Mouse (Mus musculus) inflammation-experienced regulatory T-cells, adult 6 months (primary cell): ENCODE measurements at regions not wholly inside any gene's neighbourhood (a gene's known extent, or its start where the extent isn't known, plus 50 kb on each side); places are given as distances from the start of the nearest gene placed in this dataset.

ENCODE experiments used
- ATAC-seq: one replicate; pipeline ENCODE4 v1.8.0; 2017

DNA sequence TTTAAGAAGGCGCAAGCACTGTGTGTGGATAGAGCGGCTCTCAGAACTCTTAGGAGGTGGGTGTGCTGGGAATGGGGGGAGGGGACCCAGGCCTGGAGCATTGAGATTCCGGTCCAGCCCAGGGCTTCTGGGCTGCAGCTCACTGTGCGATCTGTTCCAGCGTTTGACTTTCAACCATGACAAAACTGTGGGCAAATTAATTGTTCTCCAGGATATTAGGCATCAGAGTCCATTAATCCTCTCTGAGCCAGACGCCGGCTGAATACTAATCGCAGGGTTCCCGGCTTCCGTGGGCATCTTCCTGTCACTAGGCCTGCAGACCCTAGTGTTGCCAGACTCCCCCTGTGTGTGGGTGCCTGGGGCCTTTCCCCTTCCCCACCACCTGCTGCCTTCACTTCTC is 73.3 kb upstream of the Gm26897 start:
- no peak for ATAC-seq

DNA sequence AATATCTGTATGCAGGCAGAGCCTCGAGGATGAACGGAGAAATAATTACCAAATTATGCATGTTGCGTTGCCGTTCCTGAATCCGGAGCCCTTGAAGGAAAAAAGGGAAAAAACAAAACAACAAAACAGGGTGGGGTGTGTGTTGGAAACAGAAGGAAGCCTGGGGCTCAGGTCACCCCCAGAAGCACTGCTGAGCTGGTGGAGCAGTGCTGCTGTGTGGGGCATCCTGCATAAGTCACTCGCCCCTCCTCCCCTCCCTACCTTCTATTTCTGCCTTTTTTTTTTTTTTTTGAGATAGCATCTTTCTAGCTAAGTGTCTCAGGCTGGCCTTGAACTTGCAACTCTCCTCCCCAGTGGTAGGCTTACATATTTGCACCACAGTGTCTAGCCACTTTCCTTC is 72.8 kb upstream of the Gm26897 start:
- ATAC-seq, result no peak

DNA sequence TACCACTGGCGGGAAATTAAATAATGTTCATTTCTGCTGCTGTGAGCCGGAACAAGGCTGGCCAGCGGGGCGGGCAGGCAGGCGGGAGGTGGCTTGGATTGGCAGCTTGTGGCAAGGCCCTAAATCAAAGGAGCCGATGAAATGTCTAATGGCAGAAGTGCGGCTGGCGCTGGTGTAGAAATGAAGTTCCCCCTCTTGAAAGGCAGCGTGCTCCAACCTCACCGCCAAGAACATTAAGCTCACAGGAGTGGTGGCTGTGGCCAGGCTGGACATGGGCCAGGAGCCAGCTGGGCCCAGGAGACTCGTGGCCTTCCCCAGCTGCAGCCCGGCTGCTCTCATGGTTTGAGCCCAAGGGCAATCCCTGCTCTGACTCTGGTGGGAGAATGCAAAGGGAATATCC is 71.8 kb upstream of the Gm26897 start:
- no peak for ATAC-seq

DNA sequence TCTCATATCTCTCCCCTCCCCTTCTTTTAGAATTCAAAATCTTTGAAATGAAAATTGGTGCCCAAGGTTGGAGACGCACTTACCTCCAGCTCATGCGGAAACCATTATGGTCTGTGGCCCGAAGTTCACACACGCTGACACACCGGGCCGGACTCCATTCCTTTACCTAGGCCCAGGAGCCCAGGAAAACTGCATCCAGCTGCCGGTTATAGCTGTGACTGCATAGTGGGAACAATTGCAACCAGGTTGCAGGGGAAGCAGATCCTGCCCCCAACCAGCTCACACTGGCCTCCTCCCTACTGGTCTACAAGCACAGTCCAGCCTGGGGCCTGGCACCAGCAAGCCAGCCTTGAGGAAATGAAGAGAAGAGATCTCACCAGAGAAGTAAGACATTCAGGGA is 69.9 kb upstream of the Gm26897 start:
- ATAC-seq, result no peak

DNA sequence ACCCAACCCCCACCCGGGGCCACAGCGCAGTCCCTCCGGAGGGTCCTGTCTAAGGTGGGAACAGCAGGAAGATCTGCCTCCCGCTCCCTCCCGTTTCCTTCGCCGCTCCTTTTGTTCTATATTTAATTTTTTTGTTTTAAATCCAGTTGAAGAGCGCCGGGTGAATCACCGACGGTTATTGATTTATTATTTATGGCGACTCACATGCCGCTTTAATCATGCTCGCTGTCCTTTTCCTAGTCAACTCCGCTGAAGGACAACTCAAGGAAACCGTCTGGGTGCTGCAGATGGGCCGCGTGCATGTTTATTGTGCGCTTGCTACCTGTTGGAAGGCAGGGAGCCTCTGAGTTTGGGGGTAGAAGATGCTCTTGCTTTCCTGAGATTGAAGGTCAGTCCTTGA is 68.3 kb upstream of the Gm26897 start:
- no peak for ATAC-seq

DNA sequence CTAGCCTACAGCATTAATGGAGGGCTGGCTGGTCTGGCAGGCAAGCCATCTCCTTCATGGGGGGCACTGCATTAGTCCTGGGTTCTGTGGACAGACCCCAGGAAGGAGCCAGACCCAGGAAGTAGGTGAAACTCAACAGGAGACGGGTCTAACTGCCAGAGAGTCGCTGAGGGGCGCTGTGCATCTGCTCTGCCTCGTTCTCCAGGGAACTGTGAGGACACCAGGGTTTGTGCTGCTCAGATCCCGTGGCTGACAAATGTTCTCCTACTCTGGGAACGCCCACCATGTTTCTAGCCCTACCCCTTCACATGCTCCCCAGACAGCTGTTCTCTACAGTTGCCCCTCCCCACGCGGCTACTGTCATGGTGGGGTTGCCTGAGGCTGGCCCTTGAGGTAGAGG is 67.7 kb upstream of the Gm26897 start:
- no peak for ATAC-seq

DNA sequence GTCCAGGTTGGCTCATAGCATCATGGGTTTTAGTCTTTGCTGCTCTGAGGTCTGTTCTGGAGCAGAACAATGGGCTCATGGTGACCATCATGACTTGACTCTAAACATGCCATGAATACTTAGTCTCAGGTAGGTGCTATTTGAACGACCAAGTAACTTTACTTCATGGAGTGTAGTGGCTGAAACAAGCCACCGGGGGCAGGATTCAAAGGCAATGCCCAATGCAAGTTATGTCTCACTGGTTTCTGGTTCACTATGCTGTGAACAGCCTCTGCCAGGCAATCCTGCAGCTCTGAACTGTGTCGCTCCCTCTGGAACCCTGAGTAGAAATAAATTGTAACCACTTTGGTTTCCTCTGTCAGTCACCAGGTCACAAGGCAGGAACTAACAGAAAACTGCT is 65.8 kb upstream of the Gm26897 start:
- ATAC-seq, result no peak

DNA sequence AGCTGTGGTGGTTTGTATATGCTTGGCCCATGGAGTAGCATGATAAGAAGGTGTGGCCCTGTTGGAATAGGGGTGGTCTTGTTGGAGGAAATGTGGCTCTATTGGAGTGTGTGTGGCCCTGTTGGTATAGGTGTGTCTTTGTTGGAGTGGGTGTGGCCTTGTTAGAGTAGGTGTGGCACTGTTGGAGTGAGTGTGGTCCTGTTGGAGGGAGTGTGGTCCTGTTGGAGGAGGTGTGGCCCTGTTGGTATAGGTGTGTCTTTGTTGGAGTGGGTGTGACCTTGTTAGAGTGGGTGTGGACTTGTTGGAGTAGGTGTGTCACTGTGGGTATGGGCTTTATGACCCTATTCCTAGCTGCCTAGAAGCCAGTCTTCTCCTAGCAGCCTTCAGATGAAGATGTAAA is 64.6 kb upstream of the Gm26897 start:
- ATAC-seq, result no peak

DNA sequence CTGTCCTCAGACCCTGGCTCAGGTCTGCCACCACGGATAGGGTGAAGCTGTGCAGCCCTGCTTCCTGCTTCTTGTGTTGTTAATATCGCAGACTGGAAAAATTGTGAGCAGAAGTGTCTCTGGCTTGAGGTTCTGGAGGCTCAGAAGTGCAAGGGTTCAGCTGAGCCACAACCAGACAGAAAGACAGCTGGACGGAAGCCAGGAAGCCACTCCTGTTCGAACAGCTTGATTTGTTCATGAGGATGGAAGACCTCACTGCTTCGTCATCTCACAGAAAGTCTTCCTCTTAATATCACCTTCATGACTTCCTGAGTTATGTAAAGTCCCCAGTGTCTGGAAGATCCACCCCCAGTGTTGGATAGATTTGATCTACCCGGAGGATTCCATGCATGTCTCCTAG is 62.0 kb upstream of the Gm26897 start:
- no peak for ATAC-seq

DNA sequence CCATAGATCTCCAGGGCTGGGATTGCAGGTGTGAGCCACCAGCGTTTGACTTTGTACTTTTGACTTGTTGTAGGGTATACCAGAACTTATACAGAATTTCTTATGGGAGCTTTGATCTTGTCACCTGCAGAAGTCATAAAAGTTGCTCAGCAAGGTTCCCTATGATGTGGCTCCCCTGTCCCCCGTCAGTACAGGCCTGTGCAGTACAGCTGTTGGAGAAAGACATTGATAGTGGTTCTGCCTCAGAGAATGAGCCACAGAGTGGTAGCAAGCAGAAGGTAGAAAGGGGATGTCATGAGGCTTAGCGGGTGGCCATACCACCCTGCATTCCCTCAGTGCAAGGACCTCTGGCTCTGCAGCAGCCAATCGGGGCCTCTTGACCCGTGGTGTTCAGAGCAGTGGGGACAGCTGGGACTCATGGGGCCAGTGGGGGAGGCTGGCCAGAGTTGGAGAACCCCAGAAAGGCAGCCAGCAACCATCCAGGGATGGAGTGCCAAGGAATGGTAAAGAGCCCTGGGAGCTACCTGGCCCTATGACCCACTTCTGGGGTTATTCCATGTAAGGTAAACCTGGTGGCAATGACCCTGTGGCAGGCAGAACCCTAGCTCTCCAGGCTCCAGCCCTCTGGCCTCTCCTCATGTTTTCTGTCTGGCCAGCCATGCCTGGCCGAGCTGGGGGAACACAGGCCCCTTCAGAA is 58.6 kb upstream of the Gm26897 start:
- ATAC-seq, result no peak

DNA sequence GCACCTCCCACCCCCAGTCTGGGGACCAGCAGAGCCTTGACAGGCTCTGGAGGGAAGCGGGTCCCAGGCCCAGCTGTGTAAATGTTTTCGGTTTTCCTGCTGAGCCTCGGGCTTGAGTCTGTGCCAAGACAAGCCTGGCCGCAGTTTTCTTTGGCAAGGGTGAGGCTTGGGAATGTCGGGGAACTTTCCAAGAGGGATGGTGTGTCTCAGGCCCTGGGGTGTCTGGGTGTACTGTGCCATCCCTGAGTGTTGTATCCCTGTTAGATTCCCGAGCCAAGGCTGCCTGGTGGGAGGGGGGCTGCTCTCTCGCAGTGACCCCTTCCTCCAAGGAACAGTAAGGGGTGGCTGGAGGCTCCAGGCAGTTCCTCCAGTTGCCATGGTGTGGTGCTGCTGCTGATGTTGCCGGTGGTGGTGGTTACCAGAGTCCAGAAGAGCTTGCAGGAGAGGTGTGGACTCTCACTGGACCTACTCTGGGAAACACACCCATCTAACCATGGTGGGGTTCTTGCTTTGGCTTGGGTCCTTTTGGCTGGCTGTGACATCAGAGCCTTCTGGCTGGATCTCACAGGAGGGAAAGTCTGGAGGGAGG is 58.0 kb upstream of the Gm26897 start:
- ATAC-seq, result no peak

DNA sequence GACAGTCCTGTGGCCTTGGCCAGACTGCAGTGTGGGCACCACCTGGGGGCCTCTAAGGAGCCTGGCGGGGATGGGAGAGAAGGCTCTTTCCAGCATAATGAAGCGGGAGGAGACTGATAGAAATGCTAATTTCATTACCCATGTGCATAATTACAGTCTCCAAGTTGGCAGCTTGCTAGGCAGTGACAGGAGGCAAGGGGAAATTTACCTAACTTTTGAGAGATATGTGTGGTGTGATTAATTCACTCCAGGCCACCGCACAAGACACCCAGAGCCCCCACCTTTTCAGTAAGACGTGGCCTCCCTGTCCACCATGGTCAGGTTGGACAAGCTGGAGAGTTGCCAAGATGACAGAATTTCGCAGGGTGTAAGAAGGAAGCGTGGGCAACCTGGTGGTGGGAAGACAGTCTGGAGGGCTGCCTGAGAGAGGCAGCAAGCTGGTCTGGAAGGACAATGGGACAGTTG is 55.8 kb upstream of the Gm26897 start:
- ATAC-seq, result no peak

DNA sequence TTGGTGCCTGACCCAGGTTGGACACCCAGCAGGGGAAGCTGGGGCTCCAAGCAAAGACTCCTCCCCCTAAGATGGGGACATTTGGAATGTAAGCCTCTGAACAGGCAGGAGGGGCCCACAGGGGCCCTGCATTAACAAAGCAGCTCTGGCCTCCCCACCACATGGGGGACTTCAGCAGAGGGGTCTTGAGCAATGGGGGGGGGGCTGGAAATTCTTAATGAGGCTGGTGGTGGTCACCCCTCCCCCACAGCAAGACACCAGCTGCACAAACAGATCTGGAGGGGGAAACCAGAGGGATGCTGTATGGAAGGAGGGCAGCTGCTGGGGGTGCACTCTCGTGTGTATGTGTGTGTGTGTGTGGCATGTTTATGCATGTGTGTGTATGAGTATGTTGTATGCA is 55.2 kb upstream of the Gm26897 start:
- ATAC-seq, result no peak

DNA sequence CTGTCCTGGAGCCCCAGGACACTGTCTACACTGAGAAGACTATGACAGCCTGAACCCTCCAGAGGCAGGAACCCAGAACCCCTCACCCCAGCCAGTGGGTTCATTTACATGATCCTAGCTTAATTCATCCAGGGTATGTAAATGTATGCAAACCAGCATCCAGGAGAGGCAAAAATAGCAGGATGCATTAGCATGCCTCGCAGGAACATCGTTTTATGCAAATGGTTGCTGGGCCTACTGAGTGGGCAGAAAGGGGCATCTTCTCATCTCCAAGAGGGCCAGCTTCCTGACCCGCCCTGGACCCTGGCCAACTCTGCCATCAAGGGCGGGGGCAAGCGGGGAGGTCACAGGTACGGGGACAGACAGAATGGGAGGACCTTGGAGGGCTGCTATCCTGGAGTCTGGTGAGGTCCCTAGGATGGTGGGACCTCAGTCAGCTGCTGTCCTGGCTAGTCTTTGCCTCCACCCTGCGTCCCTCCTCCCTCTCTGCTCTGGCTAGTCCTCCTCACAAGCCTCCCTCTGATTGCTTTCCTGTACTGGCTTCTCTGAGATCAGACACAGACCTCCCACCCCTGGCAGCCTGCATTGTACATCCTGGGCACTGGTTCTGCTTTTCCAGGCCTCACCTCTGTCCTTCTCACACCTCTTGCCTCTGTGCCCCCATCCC is 52.2 kb upstream of the Gm26897 start:
- no peak for ATAC-seq

DNA sequence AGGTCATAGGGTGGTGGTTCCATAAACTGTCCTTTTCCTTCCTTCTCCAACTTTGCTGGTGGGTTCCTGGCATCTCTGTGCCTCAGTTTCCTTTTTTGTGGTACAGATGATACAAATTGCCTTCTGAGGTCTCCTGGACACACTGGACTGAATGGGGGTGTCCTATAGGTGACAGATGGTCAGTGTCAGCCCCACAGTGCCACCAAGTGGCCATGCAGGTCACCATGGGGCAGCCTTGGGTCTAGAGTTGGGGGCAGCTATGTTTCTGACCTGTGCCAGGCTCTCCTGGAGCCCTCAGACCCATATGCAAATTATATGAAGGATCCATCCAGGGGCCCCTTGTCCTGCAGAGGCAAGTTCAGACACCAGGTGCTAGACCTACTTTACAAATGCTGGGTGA is 50.8 kb upstream of the Gm26897 start:
- no peak for ATAC-seq
